Mouse (Mus musculus): ENCODE data around the gene Arhgap18. TPM values are rescaled to one million over a fixed set of nuclear protein-coding genes. Genes with fewer than 3 reads are reported as not detected.
A peak's percentile ranks its signal among the peaks of the same experiment; 100 is the strongest.

Arhgap18 gene
- total and polyA plus RNA-seq, 2 experiments from 2014 or later, result 5.3 to 8.3 TPM

GRCm38 (mm10) chr10:26854556-26855100 lies 101.4 kb downstream of the Arhgap18 start:
- no peak overlapping the region for H3K9ac ChIP-seq (replicated peaks; ENCODE audit: low read length)
- H3K4me3 ChIP-seq (ENCODE audit: low read length), result no peak overlapping the region
- H3K27ac ChIP-seq, result no peak overlapping the region
- no peaks in the 10 kb centered on the region for H3K36me3 ChIP-seq (ENCODE audit: insufficient read depth, low read length)
- H3K4me1 ChIP-seq (ENCODE audit: insufficient read depth, low read length), result no peaks in the 10 kb centered on the region
- H3K27me3 ChIP-seq (ENCODE audit: insufficient read depth, low read length), result no peaks in the 10 kb centered on the region
- TF ChIP-seq CTCF (IDR thresholded peaks at IDR 0.05; ENCODE audit: low read depth), result no peak
- WGBS, result 92% methylated on average over 5 of the region's 5 CpGs
- no peak overlapping the region for H3K4me2 ChIP-seq (ENCODE audit: low read depth, low read length)
- DNase-seq (ENCODE audit: low spot score) (no peak), ATAC-seq (no peak)
- no peaks in the 10 kb centered on the region for H3K9me3 ChIP-seq (ENCODE audit: low read length)

- ATAC-seq, result peak; percentile 89
- Histone ChIP-seq H3K9ac (replicated peaks; ENCODE audit: low read length) (no peak overlapping the region), H3K27ac (peak overlapping the region; percentile 48; the same call in 1 of the 2 replicates), H3K4me1 (ENCODE audit: insufficient read depth, low read length) (no peaks in the 10 kb centered on the region), H3K36me3 (ENCODE audit: insufficient read depth, low read length) (no peaks in the 10 kb centered on the region), H3K4me3 (ENCODE audit: low read length) (no peak overlapping the region), H3K4me2 (ENCODE audit: low read depth, low read length) (no peak overlapping the region), H3K27me3 (ENCODE audit: insufficient read depth, low read length) (no peaks in the 10 kb centered on the region), H3K9me3 (ENCODE audit: low read length) (no peaks in the 10 kb centered on the region)
- TF ChIP-seq CTCF (IDR thresholded peaks at IDR 0.05; ENCODE audit: low read depth), result peak; percentile 41
- DNase-seq (ENCODE audit: low spot score), result peak; percentile 65
- WGBS, result 50% methylated on average over 8 of the region's 8 CpGs
These were observed 102.8 kb downstream of the Arhgap18 start for GRCm38 (mm10) chr10:26855851-26856535.

GRCm38 (mm10) chr10:26857583-26857982 lies 104.4 kb downstream of the Arhgap18 start:
- ATAC-seq (no peak), DNase-seq (ENCODE audit: low spot score) (no peak)
- no peaks in the 10 kb centered on the region for H3K4me1 ChIP-seq (ENCODE audit: insufficient read depth, low read length)
- no peak overlapping the region for H3K9ac ChIP-seq (replicated peaks; ENCODE audit: low read length)
- H3K4me2 ChIP-seq (ENCODE audit: low read depth, low read length), result no peak overlapping the region
- no peaks in the 10 kb centered on the region for H3K36me3 ChIP-seq (ENCODE audit: insufficient read depth, low read length)
- no peaks in the 10 kb centered on the region for H3K9me3 ChIP-seq (ENCODE audit: low read length)
- WGBS, result 90% methylated on average over 4 of the region's 4 CpGs
- H3K27ac ChIP-seq, result no peak overlapping the region
- TF ChIP-seq CTCF (IDR thresholded peaks at IDR 0.05; ENCODE audit: low read depth), result no peak
- H3K27me3 ChIP-seq (ENCODE audit: insufficient read depth, low read length), result no peaks in the 10 kb centered on the region
- no peak overlapping the region for H3K4me3 ChIP-seq (ENCODE audit: low read length)

- WGBS, result 51% methylated on average over 4 of the region's 4 CpGs
- no peaks in the 10 kb centered on the region for H3K36me3 ChIP-seq (ENCODE audit: insufficient read depth, low read length)
- H3K27ac ChIP-seq, result no peak overlapping the region
- TF ChIP-seq CTCF (IDR thresholded peaks at IDR 0.05; ENCODE audit: low read depth), result no peak
- no peaks in the 10 kb centered on the region for H3K4me1 ChIP-seq (ENCODE audit: insufficient read depth, low read length)
- no peak overlapping the region for H3K9ac ChIP-seq (replicated peaks; ENCODE audit: low read length)
- no peak overlapping the region for H3K4me3 ChIP-seq (ENCODE audit: low read length)
- H3K4me2 ChIP-seq (ENCODE audit: low read depth, low read length), result no peak overlapping the region
- no peaks in the 10 kb centered on the region for H3K9me3 ChIP-seq (ENCODE audit: low read length)
- ATAC-seq, result no peak
- H3K27me3 ChIP-seq (ENCODE audit: insufficient read depth, low read length), result no peaks in the 10 kb centered on the region
- no peak for DNase-seq (ENCODE audit: low spot score)
These were observed 105.3 kb downstream of the Arhgap18 start for GRCm38 (mm10) chr10:26858537-26858936.

DNA sequence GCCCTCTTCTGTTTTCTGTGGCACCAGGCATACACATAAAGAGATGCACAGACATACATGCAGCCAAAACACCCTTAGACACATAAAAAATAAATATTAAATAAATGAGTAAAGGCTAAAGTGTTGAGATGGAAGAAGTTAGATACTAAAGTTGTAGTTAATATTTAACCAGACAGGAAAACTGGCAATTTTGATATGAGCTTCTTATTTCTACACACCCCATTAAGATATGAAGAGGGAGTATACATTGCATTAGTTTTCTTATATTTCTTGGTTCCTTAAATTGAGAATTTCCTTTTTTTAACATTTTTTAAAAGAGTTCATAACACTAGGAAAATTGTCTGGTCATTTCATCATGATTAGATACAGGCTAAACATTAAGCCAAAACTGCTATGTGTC lies 108.0 kb downstream of the Arhgap18 start:
- Histone ChIP-seq H3K36me3 (ENCODE audit: insufficient read depth, low read length) (no peaks in the 10 kb centered on the region), H3K4me1 (ENCODE audit: insufficient read depth, low read length) (no peaks in the 10 kb centered on the region), H3K4me3 (ENCODE audit: low read length) (no peak overlapping the region), H3K4me2 (ENCODE audit: low read depth, low read length) (no peak overlapping the region), H3K27ac (no peak overlapping the region), H3K9me3 (ENCODE audit: low read length) (no peaks in the 10 kb centered on the region), H3K9ac (replicated peaks; ENCODE audit: low read length) (no peak overlapping the region), H3K27me3 (ENCODE audit: insufficient read depth, low read length) (no peaks in the 10 kb centered on the region)
- no peak for DNase-seq (ENCODE audit: low spot score)
- no peak for TF ChIP-seq CTCF (IDR thresholded peaks at IDR 0.05; ENCODE audit: low read depth)
- ATAC-seq, result no peak

GRCm38 (mm10) chr10:26862207-26862606 lies 109.0 kb downstream of the Arhgap18 start:
- Histone ChIP-seq H3K4me1 (ENCODE audit: insufficient read depth, low read length) (no peaks in the 10 kb centered on the region), H3K27me3 (ENCODE audit: insufficient read depth, low read length) (no peaks in the 10 kb centered on the region), H3K27ac (no peak overlapping the region), H3K9ac (replicated peaks; ENCODE audit: low read length) (no peak overlapping the region), H3K9me3 (ENCODE audit: low read length) (no peaks in the 10 kb centered on the region), H3K36me3 (ENCODE audit: insufficient read depth, low read length) (no peaks in the 10 kb centered on the region), H3K4me3 (ENCODE audit: low read length) (no peak overlapping the region), H3K4me2 (ENCODE audit: low read depth, low read length) (no peak overlapping the region)
- WGBS, result 92% methylated on average over 4 of the region's 4 CpGs
- DNase-seq (ENCODE audit: low spot score) (no peak), ATAC-seq (no peak)
- TF ChIP-seq CTCF (IDR thresholded peaks at IDR 0.05; ENCODE audit: low read depth), result no peak

DNA sequence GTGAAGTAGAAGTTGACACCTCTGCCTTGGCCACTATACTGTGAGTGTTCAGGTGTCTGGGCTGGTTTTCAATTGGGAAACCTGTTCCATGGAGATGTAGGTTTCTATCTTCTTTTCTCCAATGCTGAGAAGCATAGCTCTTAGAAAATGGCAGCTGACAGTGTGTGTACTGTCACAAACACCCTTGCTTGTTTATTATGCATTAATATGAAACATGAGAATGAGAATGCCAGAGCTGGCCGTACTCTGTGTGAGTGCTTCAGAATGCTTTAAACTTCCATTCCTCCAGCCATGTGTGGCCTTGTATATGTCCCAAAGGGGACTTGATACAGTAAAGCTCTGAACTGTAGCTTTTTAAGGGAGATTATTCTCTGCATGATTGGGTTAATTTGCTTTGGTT lies 110.8 kb downstream of the Arhgap18 start:
- WGBS, result 84% methylated on average over 1 of the region's 1 CpGs
- H3K4me1 ChIP-seq (ENCODE audit: insufficient read depth, low read length), result no peaks in the 10 kb centered on the region
- no peaks in the 10 kb centered on the region for H3K9me3 ChIP-seq (ENCODE audit: low read length)
- no peaks in the 10 kb centered on the region for H3K36me3 ChIP-seq (ENCODE audit: insufficient read depth, low read length)
- ATAC-seq, result no peak
- no peak overlapping the region for H3K4me2 ChIP-seq (ENCODE audit: low read depth, low read length)
- no peak overlapping the region for H3K4me3 ChIP-seq (ENCODE audit: low read length)
- no peaks in the 10 kb centered on the region for H3K27me3 ChIP-seq (ENCODE audit: insufficient read depth, low read length)
- no peak for DNase-seq (ENCODE audit: low spot score)
- H3K27ac ChIP-seq, result no peak overlapping the region
- no peak for TF ChIP-seq CTCF (IDR thresholded peaks at IDR 0.05; ENCODE audit: low read depth)
- H3K9ac ChIP-seq (replicated peaks; ENCODE audit: low read length), result no peak overlapping the region

Data from hindbrain, postnatal 0 days (tissue).